Mouse (Mus musculus) midbrain, postnatal 0 days (tissue): ENCODE measurements around the gene Olfr786. TPM values are rescaled to one million over a fixed set of nuclear protein-coding genes. Genes with fewer than 3 reads are reported as not detected.

Source experiments
- ATAC-seq: fragments of 200-750 bp; cut with Nextera tagmentation; 2 replicates; pipeline ENCODE4 v1.8.0; 2017; ENCODE audit warnings: moderate number of reproducible peaks, mild to moderate bottlenecking, moderate TSS enrichment, moderate library complexity; ENCODE audit not compliant: low FRiP score
- DNase-seq: peaks from one replicate; pipeline ENCODE4 v3.0.0-alpha.2; 2015; ENCODE audit warnings: low spot score
- H3K27ac ChIP-seq: fragments of 300-500 bp; sonication (generic); 2 replicates; pipeline ENCODE4 v1.5.1; 2014; ENCODE audit warnings: low read depth, mild to moderate bottlenecking, low read length, mixed read lengths
- H3K27me3 ChIP-seq: fragments of 300-500 bp; sonication (generic); 2 replicates; pipeline ENCODE4 v1.6.1; 2014; ENCODE audit warnings: low read length, control low read depth, mixed read lengths; ENCODE audit not compliant: insufficient read depth
- H3K36me3 ChIP-seq: fragments of 300-500 bp; sonication (generic); 2 replicates; pipeline ENCODE4 v1.6.1; 2014; ENCODE audit warnings: low read length, control low read depth, mixed read lengths; ENCODE audit not compliant: insufficient read depth
- H3K4me1 ChIP-seq: fragments of 300-500 bp; sonication (generic); 2 replicates; pipeline ENCODE4 v1.6.1; 2014; ENCODE audit warnings: mild to moderate bottlenecking, control low read depth, antibody characterized with exemption, low read length, mixed read lengths; ENCODE audit not compliant: insufficient read depth
- H3K4me2 ChIP-seq: fragments of 300-500 bp; sonication (generic); 2 replicates; pipeline ENCODE4 v1.6.1; 2014; ENCODE audit warnings: low read depth, mild to moderate bottlenecking, low read length, mixed read lengths; ENCODE audit not compliant: poor library complexity, severe bottlenecking
- H3K4me3 ChIP-seq: fragments of 300-500 bp; sonication (generic); 2 replicates; pipeline ENCODE4 v1.5.1; 2014; ENCODE audit warnings: low read depth, mild to moderate bottlenecking, low read length, moderate library complexity
- H3K9ac ChIP-seq: fragments of 300-500 bp; sonication (generic); replicated peaks from 2 replicates; pipeline ENCODE4 v1.6.1; 2014; ENCODE audit warnings: mild to moderate bottlenecking, low read length, moderate library complexity, mixed read lengths; ENCODE audit not compliant: poor library complexity, severe bottlenecking
- H3K9me3 ChIP-seq: fragments of 300-500 bp; sonication (generic); 2 replicates; pipeline ENCODE4 v1.6.1; 2016; ENCODE audit warnings: low read length, control low read depth
- CTCF ChIP-seq: IDR thresholded peaks from 2 replicates; pipeline ENCODE4 v1.5.1; 2016; ENCODE audit warnings: antibody characterized with exemption, mild to moderate bottlenecking
- WGBS: fragments of 180-500 bp; shearing (Covaris S2); extraction: QIAGEN DNeasy Blood & Tissue Kit; methylation state at CpG from one replicate; pipeline ENCODE4 v1.1.7; 2014; 5-methylcytosine and 5-hydroxymethylcytosine counted together
- polyA plus RNA-seq: library from polyadenylated mRNA; unstranded; fragments of >200 nt; fragmentation: Nextera tagmentation; extraction: Ambion mirVana; gene quantifications from 2 replicates; pipeline ENCODE4 v1.2.1, GENCODE M21; 2015
- total RNA-seq: library from RNA; depleted of rRNA; stranded (reverse); fragments of >200 nt; gene quantifications from 2 replicates; pipeline ENCODE4 v1.2.3, GENCODE M21; 2014; rRNA removed

Olfr786 gene
- not detected in 2 replicates for total RNA-seq
- polyA plus RNA-seq: not detected in 2 replicates

GRCm38 (mm10) chr10:129427006-129427405 is at the start of gene Olfr786:
Gene Olfr786, plus strand, starts transcription at chr10:129427306.
- TF ChIP-seq CTCF: no peak
- no peak within 1 kb of the TSS for H3K27ac ChIP-seq
- no peaks in the 10 kb centered on the region for H3K36me3 ChIP-seq
- no peaks in the 10 kb centered on the region for H3K4me1 ChIP-seq
- H3K4me3 ChIP-seq: no peak within 1 kb of the TSS
- H3K9me3 ChIP-seq: no peaks in the 10 kb centered on the region
- DNase-seq (no peak), ATAC-seq (no peak)
- no peak within 1 kb of the TSS for H3K4me2 ChIP-seq
- no peak within 1 kb of the TSS for H3K9ac ChIP-seq
- no peaks in the 10 kb centered on the region for H3K27me3 ChIP-seq

GRCm38 (mm10) chr10:129383783-129384182 is 43.3 kb upstream of the Olfr786 start, which contains the start of gene Olfr784:
Gene Olfr784, plus strand, starts transcription at chr10:129384083.
- no peak within 1 kb of the TSS for H3K27ac ChIP-seq
- no peaks in the 10 kb centered on the region for H3K4me1 ChIP-seq
- no peaks in the 10 kb centered on the region for H3K27me3 ChIP-seq
- DNase-seq: no peak
- no peaks in the 10 kb centered on the region for H3K36me3 ChIP-seq
- ATAC-seq: no peak
- no peak for TF ChIP-seq CTCF
- no peak within 1 kb of the TSS for H3K4me2 ChIP-seq
- H3K9me3 ChIP-seq: no peaks in the 10 kb centered on the region
- no peak within 1 kb of the TSS for H3K9ac ChIP-seq
- no peak within 1 kb of the TSS for H3K4me3 ChIP-seq

DNA sequence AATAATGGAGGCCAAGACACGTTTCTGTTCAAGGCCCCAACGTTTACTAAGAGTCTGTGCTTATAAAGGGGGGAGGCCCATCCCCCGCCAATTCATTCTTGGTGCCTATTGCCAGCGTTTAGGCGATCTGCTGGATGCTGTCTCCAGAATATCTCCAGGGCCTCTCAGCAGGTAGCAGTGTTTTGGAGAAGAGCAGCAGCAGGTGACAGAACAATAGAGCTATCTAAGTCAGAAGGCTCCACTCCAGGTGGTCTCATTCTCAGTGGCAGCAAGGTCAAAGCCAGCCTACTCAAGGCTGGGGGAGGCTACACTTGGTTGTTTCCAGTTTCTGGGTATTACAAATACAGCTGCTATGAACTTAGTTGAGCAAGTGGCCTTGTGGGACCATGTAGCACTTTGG is 26.2 kb upstream of the Olfr786 start:
- Histone ChIP-seq H3K4me3 (no peak overlapping the region), H3K36me3 (no peaks in the 10 kb centered on the region), H3K9ac (no peak overlapping the region), H3K27me3 (no peaks in the 10 kb centered on the region), H3K4me2 (no peak overlapping the region), H3K9me3 (no peaks in the 10 kb centered on the region), H3K27ac (no peak overlapping the region), H3K4me1 (no peaks in the 10 kb centered on the region)
- DNase-seq (no peak), ATAC-seq (no peak)
- WGBS: 35% methylated on average over 5 of the region's 5 CpGs
- TF ChIP-seq CTCF: no peak

GRCm38 (mm10) chr10:129405126-129405525 is 22.0 kb upstream of the Olfr786 start, which contains the start of gene Olfr785:
Gene Olfr785, plus strand, starts transcription at chr10:129405426.
- TF ChIP-seq CTCF: no peak
- Histone ChIP-seq H3K27ac (no peak within 1 kb of the TSS), H3K36me3 (no peaks in the 10 kb centered on the region), H3K9me3 (no peaks in the 10 kb centered on the region), H3K4me1 (no peaks in the 10 kb centered on the region), H3K4me2 (no peak within 1 kb of the TSS), H3K4me3 (no peak within 1 kb of the TSS), H3K27me3 (no peaks in the 10 kb centered on the region), H3K9ac (no peak within 1 kb of the TSS)
- DNase-seq (no peak), ATAC-seq (no peak)
- 68% methylated on average over 2 of the region's 2 CpGs for WGBS

DNA sequence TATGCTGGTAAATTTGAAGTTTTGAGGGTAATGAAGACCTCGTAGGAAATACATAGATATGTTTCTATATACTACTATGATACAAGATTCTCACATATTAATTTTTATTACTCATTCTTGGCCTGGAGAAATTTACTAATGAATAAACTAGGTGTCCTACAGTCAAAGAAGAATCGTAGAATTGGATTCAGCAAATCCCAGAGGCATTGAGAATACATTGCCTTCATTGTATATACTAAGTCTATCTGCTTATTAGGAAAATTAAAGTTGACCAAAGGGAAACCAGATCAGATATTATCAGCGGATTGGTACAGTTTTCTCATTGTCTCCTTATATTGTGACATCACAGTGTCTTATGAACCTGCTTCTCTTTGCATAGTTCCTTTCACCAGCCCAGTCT is 34.5 kb downstream of the Olfr786 start, which contains the start of gene Olfr787:
Olfr787 (plus strand) TSS at position 301 of the 400 bp plus-strand sequence.
- ATAC-seq (no peak), DNase-seq (no peak)
- Histone ChIP-seq H3K27ac (no peak within 1 kb of the TSS), H3K4me3 (no peak within 1 kb of the TSS), H3K4me1 (no peaks in the 10 kb centered on the region), H3K9ac (no peak within 1 kb of the TSS), H3K4me2 (no peak within 1 kb of the TSS), H3K9me3 (no peaks in the 10 kb centered on the region), H3K27me3 (no peaks in the 10 kb centered on the region), H3K36me3 (no peaks in the 10 kb centered on the region)
- 82% methylated on average over 3 of the region's 3 CpGs for WGBS
- TF ChIP-seq CTCF: no peak

- Histone ChIP-seq H3K36me3 (no peaks in the 10 kb centered on the region), H3K27me3 (no peaks in the 10 kb centered on the region), H3K4me3 (no peak within 1 kb of the TSS), H3K27ac (no peak within 1 kb of the TSS), H3K9me3 (no peaks in the 10 kb centered on the region), H3K9ac (no peak within 1 kb of the TSS), H3K4me1 (no peaks in the 10 kb centered on the region), H3K4me2 (no peak within 1 kb of the TSS)
- TF ChIP-seq CTCF: no peak
- DNase-seq (no peak), ATAC-seq (no peak)
Observed at GRCm38 (mm10) chr10:129470698-129471097, 43.6 kb downstream of the Olfr786 start, which contains the start of gene Olfr788. Gene Olfr788, plus strand, starts transcription at chr10:129470998.
